Mouse (Mus musculus): ENCODE measurements around the gene Mas1.

DNA sequence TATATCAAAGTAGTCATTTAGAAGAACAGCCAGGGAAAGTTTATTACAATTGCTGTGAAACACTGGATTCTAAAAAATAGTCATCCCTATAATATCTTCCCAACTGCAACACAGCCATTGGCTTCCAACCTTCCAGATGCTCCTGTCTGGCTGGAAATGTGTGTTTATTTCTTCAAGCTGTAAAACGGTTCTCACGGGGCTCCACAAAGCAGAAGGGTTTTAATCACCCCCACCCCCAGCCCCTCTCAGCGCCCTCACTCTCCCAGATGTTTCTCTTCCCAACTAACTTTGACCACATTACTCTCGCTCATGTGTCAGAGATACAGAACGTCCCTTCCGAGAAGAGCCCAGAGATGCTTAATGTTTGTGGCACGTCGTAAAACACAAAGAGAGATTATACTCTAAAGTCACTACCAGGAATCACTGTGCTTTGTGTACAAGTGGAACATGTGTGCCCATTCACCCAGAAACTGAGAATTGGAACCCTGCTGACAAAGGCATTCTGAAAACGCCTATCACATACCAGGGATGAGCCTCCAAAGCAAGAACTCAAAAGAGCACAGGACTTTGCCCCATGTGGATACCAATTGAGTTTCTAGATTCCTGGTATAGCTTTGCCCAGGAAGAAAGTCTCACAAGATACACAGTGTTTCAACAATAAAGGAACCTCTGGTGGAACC is 65.9 kb downstream of the Mas1 start:
- TF ChIP-seq CTCF (IDR thresholded peaks at IDR 0.05; ENCODE audit: low read depth) (no peak), EP300 (IDR thresholded peaks at IDR 0.05; ENCODE audit: low read depth) (no peak)

All from liver, embryonic 14.5 days (tissue).